Mouse (Mus musculus) heart, embryonic 11.5 days (tissue): ENCODE data around the gene B020031M17Rik. TPM values are rescaled to one million over a fixed set of nuclear protein-coding genes. Genes with fewer than 3 reads are reported as not detected.
A peak's percentile ranks its signal among the peaks of the same experiment; 100 is the strongest.
"Not testable (repeated sequence)": the region's sequence is repeated elsewhere in the genome, so short reads cannot be mapped to it uniquely, and the experiment has no call there.

Source experiments
- ATAC-seq: fragments of 200-750 bp; cut with Nextera tagmentation; replicated peaks from 2 replicates; pipeline ENCODE4 v1.8.0; 2017; ENCODE audit warnings: moderate library complexity; ENCODE audit not compliant: insufficient number of reproducible peaks, low FRiP score, low TSS enrichment
- H3K27ac ChIP-seq: fragments of 300-500 bp; sonication (generic); 2 replicates; pipeline ENCODE4 v1.5.1; 2014; ENCODE audit warnings: mild to moderate bottlenecking, low read depth, low read length
- H3K27me3 ChIP-seq: fragments of 300-500 bp; sonication (generic); 2 replicates; pipeline ENCODE4 v1.6.1; 2014; ENCODE audit warnings: mild to moderate bottlenecking, low read length, mixed read lengths; ENCODE audit not compliant: control insufficient read depth, insufficient read depth
- H3K36me3 ChIP-seq: fragments of 300-500 bp; sonication (generic); 2 replicates; pipeline ENCODE4 v1.6.1; 2014; ENCODE audit warnings: mild to moderate bottlenecking, low read length, moderate library complexity, mixed read lengths; ENCODE audit not compliant: control insufficient read depth, insufficient read depth
- H3K4me1 ChIP-seq: fragments of 300-500 bp; sonication (generic); 2 replicates; pipeline ENCODE4 v1.6.1; 2014; ENCODE audit warnings: low read length; ENCODE audit not compliant: control insufficient read depth, insufficient read depth
- H3K4me2 ChIP-seq: fragments of 300-500 bp; sonication (generic); 2 replicates; pipeline ENCODE4 v1.6.1; 2014; ENCODE audit warnings: mild to moderate bottlenecking, moderate library complexity
- H3K4me3 ChIP-seq: fragments of 300-500 bp; sonication (generic); 2 replicates; pipeline ENCODE4 v1.5.1; 2014; ENCODE audit warnings: low read depth, low read length
- H3K9ac ChIP-seq: fragments of 300-500 bp; sonication (generic); 2 replicates; pipeline ENCODE4 v1.6.1; 2014; ENCODE audit warnings: mild to moderate bottlenecking, low read depth, low read length, moderate library complexity
- H3K9me3 ChIP-seq: fragments of 300-500 bp; sonication (generic); replicated peaks from 2 replicates; pipeline ENCODE4 v1.6.1; 2016; ENCODE audit warnings: low read length; ENCODE audit not compliant: control insufficient read depth
- WGBS: fragments of 180-500 bp; shearing (Covaris S2); extraction: QIAGEN DNeasy Blood & Tissue Kit; methylation state at CpG from one replicate; pipeline ENCODE4 v1.1.7; 2014; ENCODE audit not compliant: insufficient replicate concordance; 5-methylcytosine and 5-hydroxymethylcytosine counted together
- polyA plus RNA-seq: library from polyadenylated mRNA; unstranded; fragments of >200 nt; fragmentation: Nextera tagmentation; extraction: Ambion mirVana; gene quantifications from 2 replicates; pipeline ENCODE4 v1.2.1, GENCODE M21; 2014

Gene B020031M17Rik
- polyA plus RNA-seq, 1 experiment from 2014 or later, result not detected

DNA sequence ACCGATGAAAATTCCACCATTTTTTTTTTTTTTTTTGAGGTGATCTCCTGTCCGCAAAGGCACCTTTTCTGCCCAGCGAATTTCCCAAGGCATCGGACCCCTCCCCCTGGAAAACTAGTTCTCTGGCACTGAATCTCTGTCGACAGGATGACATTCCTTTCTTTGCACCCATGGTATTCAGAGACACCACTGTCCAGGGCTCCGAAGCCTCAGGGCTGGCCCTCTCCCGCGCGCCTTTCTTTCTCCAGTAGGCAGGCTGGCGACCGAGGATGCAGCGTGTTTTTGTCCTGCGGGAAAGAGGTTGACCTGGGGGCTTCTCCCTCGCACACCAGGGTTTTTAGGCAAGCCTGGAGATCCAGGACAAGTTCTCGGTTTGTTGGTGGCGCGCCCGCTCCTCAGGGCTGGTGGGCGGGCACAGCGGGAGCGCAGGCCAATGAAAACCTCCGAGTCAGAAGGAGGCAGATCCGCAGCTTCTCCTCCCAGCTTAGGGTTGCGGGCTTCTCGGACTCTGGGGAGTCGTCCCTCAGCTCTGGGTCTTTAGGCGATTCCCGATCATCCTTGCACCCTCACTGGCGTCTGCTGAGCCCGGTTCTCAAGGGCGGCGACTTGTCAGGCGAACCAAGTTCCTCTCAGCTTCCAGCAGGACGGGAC, 14.8 kb upstream of the B020031M17Rik start:
- peak; percentile 62; the same call in 1 of the 2 replicates for ATAC-seq
- WGBS, result under 1% methylated on average over 15 of the region's 34 CpGs
- not testable (repeated sequence) for H3K9ac ChIP-seq, H3K9me3 ChIP-seq, H3K27me3 ChIP-seq, H3K36me3 ChIP-seq, H3K4me1 ChIP-seq, H3K27ac ChIP-seq
- Histone ChIP-seq H3K4me3 (peak overlapping the region; percentile 26; the same call in 1 of the 2 replicates), H3K4me2 (peak overlapping the region; percentile 43)

DNA sequence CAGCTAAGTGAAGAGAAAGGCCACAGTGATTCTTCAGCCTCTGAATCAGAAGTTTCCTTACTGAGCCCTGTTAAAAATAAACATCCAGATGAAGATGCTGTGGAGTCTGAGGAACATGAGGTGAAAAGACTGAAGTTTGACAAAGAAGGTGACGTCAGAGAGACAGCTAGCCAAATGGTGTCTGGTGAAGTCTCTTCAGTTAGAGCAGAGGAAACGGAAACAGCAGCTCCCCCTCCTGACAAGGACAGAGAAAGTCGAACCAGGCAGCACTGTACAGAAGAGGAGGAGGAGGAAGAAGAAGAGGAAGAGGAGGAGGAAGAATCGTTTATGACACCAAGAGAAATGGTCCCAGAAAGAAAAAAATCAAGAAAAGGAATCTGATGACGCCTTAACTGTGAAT, 12.2 kb upstream of the B020031M17Rik start:
- no CpG with 5 or more reads among the region's 5 CpGs for WGBS
- not testable (repeated sequence) for H3K27me3 ChIP-seq, H3K27ac ChIP-seq, H3K4me1 ChIP-seq, H3K9ac ChIP-seq, ATAC-seq, H3K4me2 ChIP-seq, H3K9me3 ChIP-seq, H3K36me3 ChIP-seq, H3K4me3 ChIP-seq

DNA sequence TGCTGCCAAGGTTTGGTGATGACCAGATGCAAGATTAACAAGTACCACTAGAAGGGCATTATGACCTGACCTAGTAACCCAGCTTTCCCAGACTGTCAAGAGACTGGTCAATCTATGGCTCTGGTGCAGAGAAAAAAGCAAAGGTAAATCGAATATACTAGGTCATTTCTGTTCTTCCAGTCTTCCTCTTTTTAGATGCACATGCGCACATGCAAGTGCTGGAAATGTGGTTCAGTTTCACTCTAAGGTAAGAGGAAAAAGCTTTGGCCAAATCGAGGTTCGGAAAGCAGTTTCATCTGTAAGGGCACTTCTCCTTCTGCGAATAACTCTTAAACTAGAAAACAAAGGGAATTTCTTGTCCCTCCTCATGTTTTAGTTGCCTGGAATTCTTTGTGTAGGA, 5.0 kb upstream of the B020031M17Rik start:
- not testable (repeated sequence) for ATAC-seq
- no CpG with 5 or more reads among the region's 5 CpGs for WGBS

GRCm38 (mm10) chr13:119955089-119955488, 4.5 kb upstream of the B020031M17Rik start:
- H3K27me3 ChIP-seq, H3K4me3 ChIP-seq, H3K9me3 ChIP-seq, H3K9ac ChIP-seq, ATAC-seq, H3K4me1 ChIP-seq, H3K4me2 ChIP-seq, H3K36me3 ChIP-seq, H3K27ac ChIP-seq: not testable (repeated sequence)
- WGBS, result 79% methylated on average over 2 of the region's 2 CpGs

More for the DNA sequence above, 5.0 kb upstream of the B020031M17Rik start:
- not testable (repeated sequence) for H3K4me3 ChIP-seq, H3K9ac ChIP-seq, H3K4me1 ChIP-seq, H3K4me2 ChIP-seq, H3K27ac ChIP-seq, H3K9me3 ChIP-seq, H3K36me3 ChIP-seq, H3K27me3 ChIP-seq

DNA sequence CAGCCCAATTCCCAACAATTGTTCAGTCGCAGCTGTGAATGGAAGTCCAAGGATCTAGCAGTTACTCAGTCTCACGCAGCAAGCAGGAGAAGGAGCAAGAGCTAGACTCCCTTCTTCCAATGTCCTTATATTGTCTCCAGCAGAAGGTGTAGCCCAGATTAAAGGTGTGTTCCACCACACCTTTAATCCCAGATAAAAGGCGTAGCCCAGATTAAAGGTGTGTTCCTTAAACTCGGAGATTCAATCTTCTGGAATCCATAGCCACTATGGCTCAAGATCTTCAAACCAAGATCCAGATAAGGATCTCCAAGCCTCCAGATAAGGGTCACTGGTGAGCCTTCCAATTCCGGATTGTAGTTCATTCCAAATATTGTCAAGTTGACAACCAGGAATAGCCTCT, 21.4 kb downstream of the B020031M17Rik start, which contains the start of gene Gm21761:
Gm21761 (minus strand) TSS at position 101 of the 400 bp plus-strand sequence.
- H3K27me3 ChIP-seq, result not testable (repeated sequence)

GRCm38 (mm10) chr13:119924597-119925340, 25.8 kb downstream of the B020031M17Rik start:
- not testable (repeated sequence) for H3K9ac ChIP-seq, H3K36me3 ChIP-seq, H3K4me1 ChIP-seq, H3K27ac ChIP-seq, H3K4me2 ChIP-seq, H3K9me3 ChIP-seq, ATAC-seq, H3K4me3 ChIP-seq, H3K27me3 ChIP-seq
- 77% methylated on average over 2 of the region's 3 CpGs for WGBS

More for the DNA sequence above, 21.4 kb downstream of the B020031M17Rik start, which contains the start of gene Gm21761:
- not testable (repeated sequence) for ATAC-seq, H3K9me3 ChIP-seq, H3K36me3 ChIP-seq, H3K4me1 ChIP-seq, H3K4me2 ChIP-seq, H3K9ac ChIP-seq, H3K4me3 ChIP-seq, H3K27ac ChIP-seq
- no CpG with 5 or more reads among the region's 5 CpGs for WGBS

DNA sequence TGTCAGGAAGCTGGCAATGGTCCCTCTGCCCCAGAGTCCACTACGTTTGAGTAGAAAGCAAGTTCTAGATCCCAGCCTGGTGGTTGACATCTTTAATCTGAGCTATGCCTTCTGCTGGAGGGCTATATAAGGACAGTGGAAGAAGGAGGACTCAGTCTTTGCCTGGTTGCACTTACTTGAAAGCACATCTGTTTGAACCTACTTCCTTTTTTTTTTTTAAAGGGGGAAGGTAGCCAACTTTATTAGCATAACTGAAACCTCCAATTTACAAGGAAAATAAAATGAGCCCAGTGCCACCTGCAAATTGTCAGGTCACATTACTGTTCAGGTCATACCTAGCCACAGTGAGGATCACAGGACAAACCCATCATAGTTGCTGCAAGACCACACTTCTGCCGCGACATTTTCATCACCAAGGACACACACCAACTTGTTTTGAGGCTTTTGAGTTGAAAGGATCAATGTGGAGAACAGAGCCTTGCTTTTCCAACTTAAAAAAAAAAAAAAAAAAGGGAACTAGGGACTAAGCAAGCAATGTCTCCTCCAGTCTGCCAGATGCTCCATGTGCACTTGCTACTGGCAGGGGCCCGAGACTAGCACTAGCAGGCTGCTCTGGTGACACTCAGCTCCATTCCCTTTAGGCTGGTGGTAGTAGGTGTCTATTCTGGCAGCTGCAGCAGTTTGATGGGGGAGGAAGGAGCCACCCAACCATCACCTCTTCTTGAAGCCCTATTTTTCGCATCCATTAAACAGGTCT, 33.5 kb downstream of the B020031M17Rik start:
- H3K27ac ChIP-seq, H3K4me2 ChIP-seq, H3K27me3 ChIP-seq, H3K4me1 ChIP-seq, H3K4me3 ChIP-seq, ATAC-seq, H3K36me3 ChIP-seq, H3K9ac ChIP-seq, H3K9me3 ChIP-seq: not testable (repeated sequence)
- WGBS, result 70% methylated on average over 4 of the region's 5 CpGs

DNA sequence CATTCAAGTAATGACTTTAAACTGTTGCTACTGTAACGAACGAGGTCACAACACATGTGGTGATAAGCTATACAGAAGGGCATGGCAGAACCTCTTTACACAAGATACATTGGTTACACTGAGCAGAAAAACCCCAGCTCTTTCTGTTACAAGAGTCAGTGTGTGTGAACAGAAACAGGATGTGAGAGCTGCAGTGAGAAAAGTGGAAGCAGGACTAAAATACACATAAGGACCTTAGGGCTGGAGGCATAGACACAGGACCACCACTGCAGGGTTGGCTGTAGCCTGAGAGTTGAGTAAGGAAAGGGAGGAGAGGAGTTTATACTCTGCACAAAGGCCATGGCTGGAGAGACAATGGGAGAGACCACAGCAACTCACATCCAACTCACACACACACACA, 34.2 kb downstream of the B020031M17Rik start:
- not testable (repeated sequence) for H3K4me3 ChIP-seq, H3K9me3 ChIP-seq, H3K27me3 ChIP-seq, H3K36me3 ChIP-seq, H3K27ac ChIP-seq, H3K4me2 ChIP-seq, H3K4me1 ChIP-seq, ATAC-seq, H3K9ac ChIP-seq
- whole genome bisulfite sequencing, result 42% methylated on average over 2 of the region's 2 CpGs
